Mouse (Mus musculus) liver, adult 2 months (tissue): ENCODE data around the gene Tctn3. TPM values are rescaled to one million over a fixed set of nuclear protein-coding genes. Genes with fewer than 3 reads are reported as not detected.

ENCODE experiments used
- DNase-seq: peaks from one replicate; pipeline ENCODE4 v3.0.0-alpha.2; 2011; ENCODE audit warnings: low read depth, low spot score; ENCODE audit errors: extremely low read depth
- H3K27ac ChIP-seq: fragments of 200-500 bp; replicated peaks from 2 replicates; pipeline ENCODE4 v1.5.1; 2012; ENCODE audit warnings: low read depth, mild to moderate bottlenecking, control low read depth, inconsistent platforms, low read length; ENCODE audit not compliant: insufficient read depth
- H3K27me3 ChIP-seq: fragments of 200-500 bp; 2 replicates; pipeline ENCODE4 v1.6.1; 2012; ENCODE audit warnings: mild to moderate bottlenecking, moderate library complexity, low read length, inconsistent platforms; ENCODE audit not compliant: control insufficient read depth, insufficient read depth
- H3K36me3 ChIP-seq: fragments of 200-500 bp; 2 replicates; pipeline ENCODE4 v1.6.1; 2012; ENCODE audit warnings: low read length, inconsistent platforms; ENCODE audit not compliant: control insufficient read depth, insufficient read depth
- H3K4me1 ChIP-seq: fragments of 200-500 bp; 2 replicates; pipeline ENCODE4 v1.6.1; 2011; ENCODE audit warnings: low read length; ENCODE audit not compliant: control insufficient read depth, insufficient read depth
- H3K4me3 ChIP-seq: fragments of 200-500 bp; 2 replicates; pipeline ENCODE4 v1.5.1; 2011; ENCODE audit warnings: low read depth, mild to moderate bottlenecking, control low read depth, low read length, moderate library complexity; ENCODE audit not compliant: insufficient read depth
- H3K79me2 ChIP-seq: fragments of 200-500 bp; 2 replicates; pipeline ENCODE4 v1.6.1; 2012; ENCODE audit warnings: inconsistent platforms, mild to moderate bottlenecking, low read length, moderate library complexity; ENCODE audit not compliant: control insufficient read depth, insufficient read depth
- H3K9ac ChIP-seq: fragments of 200-500 bp; 2 replicates; pipeline ENCODE4 v1.6.1; 2012; ENCODE audit warnings: low read depth, mild to moderate bottlenecking, control low read depth, inconsistent platforms, low read length
- CTCF ChIP-seq: fragments of 200-500 bp; IDR thresholded peaks from 2 replicates; pipeline ENCODE4 v1.5.1; 2011; ENCODE audit warnings: low read depth, low read length, control low read depth
- POLR2A ChIP-seq: fragments of 200-500 bp; IDR thresholded peaks from 2 replicates; pipeline ENCODE4 v1.6.1; 2011; ENCODE audit warnings: low read length, control low read depth; ENCODE audit not compliant: insufficient read depth; ENCODE audit errors: extremely low read depth
- WGBS: fragments of 180-500 bp; shearing (Covaris S2); methylation state at CpG from one replicate; pipeline ENCODE4 v1.1.7; 2018; 5-methylcytosine and 5-hydroxymethylcytosine counted together
- polyA plus RNA-seq: library from polyadenylated mRNA; depleted of rRNA; stranded (reverse); fragments of >200 nt; gene quantifications from 2 replicates; pipeline ENCODE4 v1.2.3, GENCODE M21; 2012
- total RNA-seq: library from RNA; depleted of rRNA; stranded (reverse); fragments of >200 nt; gene quantifications from 2 replicates; pipeline ENCODE4 v1.2.3, GENCODE M21; 2014

Gene Tctn3
- total and polyA plus RNA-seq, 2 experiments, result 0.37 to 1.1 TPM

- Histone ChIP-seq H3K9ac (no peak overlapping the region), H3K4me1 (no peaks in the 10 kb centered on the region), H3K4me3 (no peak overlapping the region), H3K79me2 (no peaks in the 10 kb centered on the region), H3K27ac (no peak overlapping the region), H3K36me3 (no peaks in the 10 kb centered on the region), H3K27me3 (peaks cover 4% of the 10 kb centered on the region)
- no peak for TF ChIP-seq CTCF
- TF ChIP-seq POLR2A, result no peak
- DNase-seq, result no peak
- 81% methylated on average over 5 of the region's 5 CpGs for WGBS
These were observed 44.2 kb upstream of the Tctn3 start for GRCm38 (mm10) chr19:40656207-40656606.

GRCm38 (mm10) chr19:40650090-40650489 is 38.1 kb upstream of the Tctn3 start:
- TF ChIP-seq POLR2A, result no peak
- no peak for TF ChIP-seq CTCF
- H3K27ac ChIP-seq, result no peak overlapping the region
- WGBS, result 66% methylated on average over 5 of the region's 5 CpGs

GRCm38 (mm10) chr19:40647319-40648158 is 35.5 kb upstream of the Tctn3 start:
- TF ChIP-seq POLR2A (no peak), CTCF (no peak)
- WGBS, result 19% methylated on average over 9 of the region's 9 CpGs
- H3K79me2 ChIP-seq, result no peaks in the 10 kb centered on the region
- H3K4me3 ChIP-seq, result no peak overlapping the region
- peak; percentile 24 for DNase-seq
- 0 out of 2 replicates have a peak, but pooled peaks cover 2% of the 10 kb centered on the region for H3K4me1 ChIP-seq
- no peak overlapping the region for H3K9ac ChIP-seq
- H3K27me3 ChIP-seq, result no peaks in the 10 kb centered on the region
- peak overlapping the region; percentile 28; the same call in 1 of the 2 replicates for H3K27ac ChIP-seq
- H3K36me3 ChIP-seq, result no peaks in the 10 kb centered on the region

More at GRCm38 (mm10) chr19:40650090-40650489, 38.1 kb upstream of the Tctn3 start:
- Histone ChIP-seq H3K4me3 (no peak overlapping the region), H3K36me3 (no peaks in the 10 kb centered on the region), H3K79me2 (no peaks in the 10 kb centered on the region), H3K4me1 (0 out of 2 replicates have a peak, but pooled peaks cover 2% of the 10 kb centered on the region), H3K9ac (no peak overlapping the region), H3K27me3 (no peaks in the 10 kb centered on the region)
- no peak for DNase-seq

DNA sequence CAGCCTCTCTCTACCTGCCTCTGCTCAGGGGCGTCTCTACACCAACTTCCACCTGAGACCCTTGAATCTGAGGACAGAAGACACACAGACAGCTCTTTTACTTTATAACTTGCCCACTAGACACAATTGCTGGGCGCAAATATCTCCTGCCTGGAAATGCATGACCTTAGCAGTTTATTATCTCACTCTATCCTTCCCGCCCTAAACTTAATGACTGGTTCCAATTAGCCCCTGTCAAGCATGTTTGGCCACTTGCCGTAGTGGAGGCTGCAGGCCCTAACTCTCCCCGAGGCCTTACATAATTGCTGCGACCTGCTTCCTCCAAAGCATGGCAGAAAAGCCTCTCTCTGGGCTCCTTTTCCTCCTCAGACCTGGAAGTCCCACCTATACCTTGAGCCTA is 34.3 kb upstream of the Tctn3 start:
- 72% methylated on average over 6 of the region's 6 CpGs for WGBS
- Histone ChIP-seq H3K4me1 (0 out of 2 replicates have a peak, but pooled peaks cover 2% of the 10 kb centered on the region), H3K27me3 (no peaks in the 10 kb centered on the region), H3K79me2 (no peaks in the 10 kb centered on the region), H3K9ac (no peak overlapping the region), H3K4me3 (no peak overlapping the region), H3K27ac (no peak overlapping the region), H3K36me3 (no peaks in the 10 kb centered on the region)
- TF ChIP-seq CTCF, result no peak
- no peak for TF ChIP-seq POLR2A
- no peak for DNase-seq

DNA sequence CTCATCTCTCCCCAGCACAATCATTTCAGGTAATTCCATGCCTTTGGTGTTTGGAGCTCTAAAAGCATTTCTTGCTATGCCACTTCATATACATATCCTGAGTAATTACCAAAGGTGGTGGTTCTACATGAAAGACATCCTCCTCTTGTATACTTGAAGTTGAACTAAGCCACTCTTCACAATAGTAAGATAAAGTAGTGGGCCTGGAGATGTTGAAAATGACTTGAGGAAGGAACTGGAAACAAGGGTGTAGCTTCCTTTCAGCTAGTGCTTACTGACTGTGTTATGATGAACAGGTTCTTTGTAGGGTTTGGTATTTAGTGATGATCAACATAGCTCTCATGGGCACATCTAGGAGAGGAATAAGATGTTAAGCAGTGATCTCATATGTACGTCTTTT is 31.8 kb upstream of the Tctn3 start:
- no peak overlapping the region for H3K9ac ChIP-seq
- H3K4me1 ChIP-seq, result no peaks in the 10 kb centered on the region
- TF ChIP-seq CTCF (no peak), POLR2A (no peak)
- H3K27me3 ChIP-seq, result no peaks in the 10 kb centered on the region
- DNase-seq, result no peak
- H3K4me3 ChIP-seq, result no peak overlapping the region
- H3K36me3 ChIP-seq, result no peaks in the 10 kb centered on the region
- no peak overlapping the region for H3K27ac ChIP-seq
- 94% methylated on average over 1 of the region's 1 CpGs for whole genome bisulfite sequencing
- H3K79me2 ChIP-seq, result no peaks in the 10 kb centered on the region

- Histone ChIP-seq H3K36me3 (no peaks in the 10 kb centered on the region), H3K79me2 (no peaks in the 10 kb centered on the region), H3K4me3 (no peak overlapping the region), H3K27ac (no peak overlapping the region), H3K27me3 (no peaks in the 10 kb centered on the region), H3K4me1 (no peaks in the 10 kb centered on the region), H3K9ac (no peak overlapping the region)
- TF ChIP-seq CTCF, result no peak
- TF ChIP-seq POLR2A, result no peak
- peak; percentile 24 for DNase-seq
- WGBS, result 88% methylated on average over 2 of the region's 2 CpGs
These were observed 28.8 kb upstream of the Tctn3 start for GRCm38 (mm10) chr19:40640799-40641198.
